Mouse (Mus musculus) liver, adult 2 months (tissue): ENCODE data around the gene Slc25a38.

Source experiments
- CTCF ChIP-seq: fragments of 200-500 bp; IDR thresholded peaks from 2 replicates; pipeline ENCODE4 v1.5.1; 2011; ENCODE audit warnings: low read depth, low read length, control low read depth
- POLR2A ChIP-seq: fragments of 200-500 bp; IDR thresholded peaks from 2 replicates; pipeline ENCODE4 v1.6.1; 2011; ENCODE audit warnings: low read length, control low read depth; ENCODE audit not compliant: insufficient read depth; ENCODE audit errors: extremely low read depth

DNA sequence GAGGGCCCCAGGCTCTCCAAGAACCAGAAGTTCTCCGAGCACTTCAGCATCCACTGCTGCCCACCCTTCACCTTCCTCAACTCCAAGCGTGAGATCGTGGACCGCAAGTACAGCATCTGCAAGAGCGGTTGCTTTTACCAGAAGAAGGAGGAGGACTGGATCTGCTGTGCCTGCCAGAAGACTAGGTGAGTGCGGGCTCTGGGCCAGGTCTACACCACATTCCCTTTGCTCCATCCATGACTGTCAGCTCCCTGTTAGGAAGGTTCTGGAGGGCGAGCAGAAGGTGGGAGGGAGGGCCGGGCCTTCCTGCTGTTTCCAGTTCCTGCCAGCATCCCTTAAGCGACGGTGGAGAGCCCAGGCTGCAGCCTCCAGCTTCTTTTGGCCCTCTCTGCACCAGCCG is 57.7 kb downstream of the Slc25a38 start:
- TF ChIP-seq POLR2A (no peak), CTCF (no peak)
